Mouse (Mus musculus): ENCODE data around the gene Crmp1.

GRCm38 (mm10) chr5:37246138-37246910 is 4.6 kb downstream of the Crmp1 start:
- TF ChIP-seq CTCF (IDR thresholded peaks at IDR 0.05 in 2 of 3, conservative IDR thresholded peaks at IDR 0.05 in 1 of 3; ENCODE audit: control insufficient read depth in 1 of 3, insufficient read depth in 1 of 3, low read depth in 2 of 3, low read length in 3 of 3, poor library complexity in 1 of 3, severe bottlenecking in 1 of 3) (no peak), USF2 (IDR thresholded peaks at IDR 0.05; ENCODE audit: borderline replicate concordance in 1 of 2, insufficient read depth in 1 of 2, low read depth in 1 of 2, low read length in 2 of 2) (no peak), POLR2A (IDR thresholded peaks at IDR 0.05; ENCODE audit: control insufficient read depth in 1 of 2, insufficient read depth in 1 of 2, low read depth in 1 of 2, low read length in 2 of 2, poor library complexity in 1 of 2) (no peak), MAX (IDR thresholded peaks at IDR 0.05; ENCODE audit: low read length) (no peak), SMC3 (IDR thresholded peaks at IDR 0.05; ENCODE audit: low read depth, low read length) (no peak), POLR2AphosphoS2 (IDR thresholded peaks at IDR 0.05; ENCODE audit: low read length) (no peak), ZNF384 (IDR thresholded peaks at IDR 0.05; ENCODE audit: low read depth, low read length) (no peak), EP300 (IDR thresholded peaks at IDR 0.05; ENCODE audit: low read depth in 1 of 2, low read length in 2 of 2) (no peak), MEF2A (IDR thresholded peaks at IDR 0.05; ENCODE audit: extremely low read depth, insufficient replicate concordance, low read depth, low read length, poor library complexity, severe bottlenecking) (no peak), HCFC1 (IDR thresholded peaks at IDR 0.05; ENCODE audit: low read depth, low read length) (no peak), MYC (IDR thresholded peaks at IDR 0.05; ENCODE audit: low read depth, low read length) (no peak), RAD21 (IDR thresholded peaks at IDR 0.05; ENCODE audit: low read depth, low read length) (no peak), E2F4 (IDR thresholded peaks at IDR 0.05; ENCODE audit: borderline replicate concordance, low read depth, low read length) (no peak), TBP (IDR thresholded peaks at IDR 0.05; ENCODE audit: low read depth, low read length) (no peak)

All from MEL (cell line).